Mouse (Mus musculus) adrenal gland, postnatal 14 days (tissue): ENCODE measurements around the gene Gprc5a. TPM values are rescaled to one million over a fixed set of nuclear protein-coding genes. Genes with fewer than 3 reads are reported as not detected.

ENCODE experiments used
- DNase-seq: peaks from one replicate; pipeline ENCODE4 v3.0.0; 2021; ENCODE audit warnings: mixed read lengths
- long read RNA-seq, 2 experiments: library from polyadenylated mRNA; stranded (forward); transcript quantifications; one replicate each; pipeline ENCODE4 v2.0.0; 2021
- total RNA-seq: library from RNA; stranded (reverse); gene quantifications from 2 replicates; pipeline ENCODE4 v1.2.3, GENCODE M21; 2021

Gprc5a gene
- total RNA-seq, result 1.7 and 2.1 TPM in 2 replicates
- long read RNA-seq, experiment 1, result 0 reads
- long read RNA-seq, experiment 2, partial matches to known transcripts, result 0 of 1 reads
- long read RNA-seq, experiment 2, other reads (novel, unspliced or antisense), result 0 of 1 reads

DNA sequence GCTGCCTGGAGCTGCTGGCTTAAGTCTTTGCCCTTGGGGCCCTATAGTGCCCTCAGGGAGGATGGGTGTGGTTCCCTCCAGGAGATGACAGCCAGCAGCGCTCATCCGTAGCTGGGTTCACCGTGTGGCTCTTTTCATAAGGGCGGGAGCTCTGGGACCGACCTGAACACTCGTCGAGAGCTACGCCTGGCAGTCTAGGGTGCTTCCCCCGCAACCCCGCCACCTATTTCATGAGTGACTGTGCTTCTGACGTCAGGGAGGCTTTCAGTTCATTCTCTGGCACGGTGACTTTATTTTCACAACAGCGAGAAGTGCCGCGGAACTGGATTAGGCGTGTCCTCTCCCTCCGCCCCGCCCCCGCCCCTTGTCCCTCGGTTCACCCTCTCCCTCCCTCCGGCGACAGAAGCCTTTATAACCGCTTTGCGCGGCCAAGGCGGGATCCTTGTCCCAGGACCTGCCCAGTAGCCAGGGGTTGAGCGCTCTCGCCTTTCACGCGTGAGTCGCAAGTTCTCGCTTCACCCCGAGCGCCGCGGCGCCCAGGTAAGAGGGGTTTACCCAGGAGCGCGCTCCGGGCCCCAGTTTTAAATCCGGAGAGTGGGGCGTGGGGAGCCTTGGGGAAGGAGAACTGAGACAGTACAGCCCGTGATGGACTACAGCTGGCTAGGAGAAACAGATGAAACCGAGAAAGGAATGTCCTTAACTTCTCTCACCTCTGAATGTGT is at the start of gene Gprc5a:
Gprc5a (plus strand) TSS at position 416 of the 722 bp plus-strand sequence.
- peak; percentile 62 for DNase-seq

DNA sequence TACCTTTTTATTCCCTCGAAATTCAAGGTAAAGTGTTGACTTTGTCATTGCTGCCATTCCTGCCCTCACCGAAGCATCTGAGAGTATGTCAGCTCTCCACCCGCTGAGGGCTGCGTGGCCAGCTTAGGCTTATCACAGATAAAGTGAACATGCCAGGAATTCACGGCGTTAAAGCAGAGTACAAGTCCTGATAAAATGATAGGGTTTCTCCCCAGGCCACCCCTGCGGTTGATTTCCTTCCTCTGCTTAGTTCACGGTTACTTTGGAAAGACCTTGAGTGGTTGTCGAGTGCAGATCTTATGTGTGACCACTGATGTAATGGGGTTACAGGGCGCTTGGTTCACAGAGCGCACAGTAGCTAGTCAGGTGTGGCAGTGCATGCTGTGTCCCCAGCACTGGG is 48.2 kb upstream of the Gprc5a start:
- DNase-seq, result no peak

DNA sequence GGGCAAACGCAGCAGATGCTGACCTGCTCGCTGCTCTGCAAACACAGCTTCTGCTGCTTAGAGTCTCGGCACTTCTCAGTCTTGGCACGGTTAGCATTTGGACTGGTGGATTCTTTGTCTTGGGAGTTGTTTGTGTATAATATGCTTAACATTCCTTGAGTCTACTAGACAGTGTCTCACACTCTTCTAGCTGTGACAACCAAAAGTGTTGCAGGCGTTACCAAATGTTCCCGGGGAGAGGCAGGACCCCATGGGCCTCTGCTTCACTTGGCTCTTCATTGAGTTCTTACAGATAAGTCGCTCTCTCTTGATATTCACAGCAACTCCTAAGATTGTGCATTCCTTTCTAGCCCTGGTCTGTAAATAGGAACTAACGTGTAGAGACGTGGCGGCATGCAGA is 45.9 kb upstream of the Gprc5a start:
- DNase-seq, result no peak

DNA sequence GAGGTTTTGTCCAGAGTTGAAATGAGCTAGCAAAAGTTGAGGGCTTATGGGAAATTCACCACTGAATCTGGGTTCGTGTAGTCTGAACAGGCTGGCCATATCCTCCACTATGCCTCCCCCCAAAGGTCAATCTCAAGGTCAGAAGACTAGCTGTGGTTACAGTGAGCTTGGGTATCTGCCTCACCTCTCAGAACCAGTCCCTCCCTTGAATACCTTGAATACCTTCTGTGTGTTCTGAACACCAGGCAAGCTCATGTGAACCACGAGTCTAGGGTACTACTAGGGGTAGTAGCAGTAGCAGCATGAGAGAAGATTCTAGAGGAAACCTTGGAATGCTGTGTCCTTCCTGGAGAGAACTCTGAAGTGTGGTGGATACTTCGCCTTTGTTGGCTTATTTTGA is 43.8 kb upstream of the Gprc5a start:
- DNase-seq, result no peak

DNA sequence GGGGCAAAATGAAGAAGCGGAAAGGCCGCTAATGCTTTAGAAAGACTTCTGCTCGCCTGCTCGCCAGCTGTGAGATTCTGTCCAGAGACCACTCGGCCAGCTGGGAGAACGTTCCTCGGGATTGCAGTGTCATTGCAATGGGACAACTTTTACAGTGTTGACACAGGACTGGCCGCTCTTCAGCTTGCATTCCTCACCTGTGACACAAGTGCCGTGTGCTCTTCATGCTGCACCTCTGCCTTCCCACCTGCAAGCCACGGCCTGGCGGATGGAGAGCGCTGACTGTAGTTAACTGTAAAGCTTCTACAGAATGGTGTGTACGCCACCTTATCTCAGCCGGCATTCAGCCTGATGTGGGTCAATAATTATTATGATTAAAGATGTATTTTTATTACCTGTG is 42.1 kb upstream of the Gprc5a start:
- no peak for DNase-seq

DNA sequence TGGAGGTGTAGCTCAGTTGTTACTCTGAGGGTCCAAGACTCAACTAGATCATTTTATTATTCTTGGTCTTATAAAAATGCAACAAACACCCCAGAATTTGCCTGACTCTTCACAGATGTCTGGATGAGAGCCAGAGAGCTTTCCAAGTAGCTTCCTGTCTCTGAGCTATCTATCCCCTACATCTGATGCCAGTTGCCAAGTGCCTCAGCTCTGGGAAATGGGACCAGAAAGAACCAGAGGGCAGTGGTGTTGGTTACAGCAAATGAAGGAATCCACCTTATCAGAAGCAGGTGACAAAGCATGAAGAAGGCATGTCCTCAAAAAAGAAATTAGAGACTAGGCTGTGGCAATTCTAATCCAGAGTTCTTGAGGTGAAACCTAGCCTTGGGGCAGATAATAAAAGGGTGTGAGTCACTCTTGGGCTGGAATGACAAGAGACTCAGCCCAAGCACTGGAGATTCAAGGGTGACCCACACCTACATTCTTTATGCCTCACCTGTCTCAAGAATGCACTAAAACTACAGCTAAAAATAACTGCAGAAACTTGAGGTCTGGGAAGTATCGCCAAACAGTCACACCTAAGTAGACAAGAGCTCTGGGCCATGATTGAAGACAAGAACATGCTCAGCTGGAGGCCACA is 40.5 kb upstream of the Gprc5a start:
- DNase-seq, result no peak

DNA sequence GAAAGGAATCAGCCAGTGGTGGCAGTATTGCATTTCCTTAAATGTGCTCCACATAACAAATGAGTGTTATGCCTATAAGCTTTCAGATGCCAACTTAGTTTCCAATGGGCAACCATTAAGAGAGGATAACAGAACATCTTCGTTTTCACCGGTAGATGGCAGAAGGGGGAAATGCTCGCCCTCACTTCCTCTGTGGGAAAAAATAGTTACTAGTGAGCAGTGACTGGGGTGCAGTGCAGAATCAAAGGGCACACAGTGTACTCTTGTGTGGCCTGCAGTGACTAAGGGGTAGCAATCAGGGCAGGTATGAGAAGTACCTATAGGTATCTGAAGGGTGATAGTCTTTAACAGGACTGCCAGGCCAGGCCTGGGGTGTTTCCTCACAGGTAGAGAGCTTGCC is 39.2 kb upstream of the Gprc5a start:
- peak; percentile 45 for DNase-seq

DNA sequence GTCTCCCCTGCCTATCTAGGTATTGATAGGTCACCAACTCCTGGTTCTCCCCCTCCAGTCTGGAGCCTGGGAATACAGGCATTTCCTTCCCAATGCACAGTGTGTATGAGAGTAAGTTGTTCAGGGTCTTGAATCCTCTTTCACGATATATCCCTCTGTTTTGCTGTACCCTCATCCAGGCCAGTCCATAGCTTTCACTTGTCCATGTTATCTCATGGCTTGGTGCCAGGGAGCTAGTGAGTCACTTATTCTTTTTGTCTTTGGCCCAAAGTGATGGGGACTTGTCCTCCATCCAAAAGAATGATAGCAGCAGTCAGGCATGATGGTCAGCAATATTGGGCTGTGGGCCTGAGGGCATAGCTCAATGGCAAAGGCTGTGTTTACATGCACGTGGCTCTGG is 38.7 kb upstream of the Gprc5a start:
- peak; percentile 61 for DNase-seq

DNA sequence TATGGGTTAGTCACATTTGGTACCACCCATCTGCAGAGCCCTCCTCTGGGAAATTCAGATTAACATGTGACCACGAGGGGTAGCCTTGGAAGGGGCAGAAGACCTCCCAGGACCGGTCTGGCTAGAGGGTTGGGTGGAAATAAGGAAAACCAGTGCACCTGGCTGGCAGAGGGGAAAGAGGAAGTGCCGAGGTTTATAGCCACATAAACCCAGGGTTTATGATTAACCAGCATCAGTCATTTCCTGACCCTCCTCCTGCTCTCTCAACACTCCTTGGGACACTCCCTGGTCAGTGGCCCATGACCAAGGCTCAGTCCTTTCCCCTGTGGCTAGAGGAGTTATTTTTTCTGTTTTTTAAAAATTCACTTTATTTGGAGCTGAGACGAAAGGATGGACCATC is 36.2 kb upstream of the Gprc5a start:
- no peak for DNase-seq

DNA sequence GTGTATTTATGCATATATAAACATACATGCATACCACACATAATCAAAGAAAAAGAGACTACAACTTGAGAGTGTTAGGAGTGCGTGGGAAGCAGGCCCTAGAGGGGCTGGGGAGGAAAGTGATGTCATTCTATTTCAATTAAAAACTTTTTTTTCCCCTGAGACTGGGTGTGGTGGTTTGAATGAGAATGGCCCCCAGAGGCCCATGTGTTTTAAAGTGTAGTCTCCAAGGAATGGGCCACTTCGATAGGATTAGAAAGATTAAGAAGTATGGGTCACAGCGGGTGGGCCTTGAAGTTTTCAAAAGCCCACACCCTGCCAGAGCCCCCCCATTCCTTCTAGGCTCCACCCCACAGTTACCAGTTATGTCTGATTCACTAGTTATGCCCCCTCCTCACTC is 26.8 kb upstream of the Gprc5a start:
- no peak for DNase-seq

DNA sequence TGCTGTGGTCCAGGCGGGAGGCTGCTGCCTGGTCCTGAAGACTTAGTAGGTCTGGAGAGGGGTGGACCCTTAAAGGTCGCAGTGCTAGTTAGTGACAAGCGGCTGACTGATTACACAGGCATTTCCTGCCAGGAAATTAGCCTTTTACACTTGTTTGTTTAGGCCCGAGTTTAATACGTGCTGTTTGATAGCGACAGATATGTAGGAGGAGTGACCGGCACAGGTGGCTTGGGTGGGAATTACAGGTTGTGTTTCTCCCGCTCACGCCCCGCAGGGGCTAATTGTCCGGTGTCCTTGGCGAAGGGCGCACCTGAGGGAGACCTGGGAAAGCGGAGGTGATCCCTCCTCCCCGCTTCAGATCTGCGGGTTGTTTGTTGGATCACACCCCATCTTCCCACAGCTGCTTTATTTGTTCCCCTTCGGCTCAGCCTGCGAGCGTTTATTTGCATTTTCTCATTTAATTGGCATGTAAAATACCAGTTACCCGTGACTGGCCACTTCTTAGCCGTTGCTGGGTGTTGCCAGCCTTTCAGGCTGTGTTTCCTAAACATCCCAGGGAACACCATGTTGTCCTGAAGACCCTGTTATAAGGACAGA is 25.1 kb upstream of the Gprc5a start:
- no peak for DNase-seq

DNA sequence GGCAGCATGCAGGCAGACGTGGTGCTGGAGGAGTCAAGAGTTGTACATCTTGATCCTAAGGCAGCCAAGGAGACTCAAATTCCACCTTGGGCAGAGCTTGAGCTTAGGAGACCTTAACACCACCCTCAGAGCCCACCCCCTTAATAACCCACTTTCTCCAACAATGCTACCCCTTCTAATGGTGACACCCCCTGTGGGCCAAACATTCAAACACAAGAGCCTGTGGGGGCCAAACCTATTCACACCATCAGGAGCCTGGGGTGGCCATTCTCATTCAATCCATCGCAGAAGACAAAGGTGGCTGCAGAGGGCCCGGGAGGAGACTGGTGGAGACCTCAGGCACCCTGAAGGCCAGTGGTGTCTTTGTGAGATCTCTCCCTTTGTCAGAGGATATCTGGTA is 23.5 kb upstream of the Gprc5a start:
- DNase-seq, result no peak

DNA sequence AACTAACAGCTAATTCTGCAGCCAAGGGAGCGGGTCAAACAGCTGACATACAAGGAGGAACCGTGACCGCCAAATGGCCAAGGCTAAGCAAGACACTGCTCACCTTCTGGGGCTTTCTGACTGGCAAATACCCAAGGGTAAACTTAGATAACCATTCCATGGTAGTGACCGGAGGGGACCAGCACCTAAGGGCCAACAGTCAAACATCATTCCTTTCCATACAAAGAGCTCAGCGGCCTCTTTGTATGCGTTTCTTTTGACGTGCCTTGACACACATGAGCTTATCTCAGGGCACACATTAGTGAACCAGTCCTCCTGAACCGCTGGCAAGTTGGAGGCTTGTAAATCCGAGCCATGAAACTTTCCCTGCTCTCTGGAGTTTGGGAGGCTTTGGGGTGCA is 18.2 kb upstream of the Gprc5a start:
- no peak for DNase-seq

DNA sequence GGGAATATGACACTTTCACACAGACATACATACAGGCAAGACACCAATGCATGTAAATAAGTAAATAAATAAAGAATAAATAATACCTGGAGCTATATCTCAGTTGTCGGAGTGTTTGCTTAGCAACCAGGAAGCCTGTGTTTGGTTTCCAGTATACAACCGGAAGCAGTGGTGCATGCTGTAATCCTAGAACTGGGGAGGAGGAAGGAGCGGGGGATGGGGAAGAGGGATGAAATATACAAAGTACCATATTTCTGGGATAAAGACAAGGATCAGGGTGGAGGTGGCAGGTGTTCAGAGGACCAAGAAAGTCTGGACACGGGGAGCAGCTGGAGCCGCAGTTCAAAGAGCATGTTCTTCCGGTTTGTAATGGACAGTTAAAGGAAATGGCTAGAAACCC is 16.9 kb upstream of the Gprc5a start:
- DNase-seq, result no peak

DNA sequence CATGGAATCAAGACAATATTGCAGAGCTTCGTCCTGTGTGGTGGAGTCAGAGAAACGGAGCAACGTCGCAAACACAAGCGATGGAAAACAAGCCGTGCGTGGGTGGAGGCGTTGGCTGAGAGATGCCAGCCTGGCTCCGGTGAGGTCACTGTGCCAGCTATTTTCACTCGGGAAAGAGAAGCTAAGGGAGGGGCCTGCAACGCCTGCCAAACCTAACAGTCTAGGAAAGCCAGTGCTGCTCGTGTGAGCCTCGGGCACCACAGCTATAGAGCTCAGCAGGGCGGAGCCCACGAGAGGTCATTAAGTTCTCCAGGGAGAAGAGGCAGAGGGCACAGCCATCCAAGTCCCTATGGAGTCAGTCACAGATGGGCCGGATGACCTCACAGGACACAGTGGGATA is 16.5 kb upstream of the Gprc5a start:
- no peak for DNase-seq

DNA sequence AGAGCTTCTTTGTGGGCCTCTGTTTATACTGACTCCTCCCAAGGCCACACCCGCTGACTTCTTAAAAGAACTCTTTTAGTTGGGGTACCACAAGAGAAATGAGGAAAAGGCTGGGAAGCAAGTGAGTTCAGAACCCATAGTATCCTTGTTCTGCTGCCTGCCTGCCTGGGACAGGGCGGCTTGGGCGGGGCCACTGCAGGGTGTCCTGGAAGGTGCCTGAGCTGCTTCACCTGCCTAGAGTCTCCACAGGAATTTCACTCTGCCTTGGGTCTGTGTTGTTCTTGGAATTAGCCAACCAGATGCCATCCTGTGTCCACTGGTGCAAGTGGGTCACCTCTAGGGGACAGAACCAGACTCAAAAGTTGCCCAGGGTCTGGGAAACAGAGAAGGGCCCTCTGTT is 11.7 kb upstream of the Gprc5a start:
- DNase-seq, result no peak

DNA sequence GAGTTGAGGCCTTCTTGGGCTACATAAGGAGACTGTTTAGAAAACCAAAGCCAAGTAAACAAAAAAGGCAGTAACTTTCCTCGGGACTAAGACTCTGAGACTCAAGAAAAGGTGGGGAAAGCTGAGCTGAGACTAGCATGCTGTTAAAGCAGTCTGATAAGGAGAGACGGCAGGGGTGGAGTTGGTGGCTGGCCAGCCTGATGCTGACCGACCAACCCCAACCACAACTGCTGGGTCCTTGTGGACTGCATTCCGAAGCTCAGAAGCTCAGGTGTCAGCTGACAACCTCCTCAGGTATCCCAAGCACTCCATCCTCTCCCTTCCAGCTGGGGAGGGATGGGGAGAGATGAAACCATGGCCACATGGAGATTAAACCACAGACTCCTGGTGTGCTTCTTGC is 9.6 kb upstream of the Gprc5a start:
- DNase-seq, result no peak

DNA sequence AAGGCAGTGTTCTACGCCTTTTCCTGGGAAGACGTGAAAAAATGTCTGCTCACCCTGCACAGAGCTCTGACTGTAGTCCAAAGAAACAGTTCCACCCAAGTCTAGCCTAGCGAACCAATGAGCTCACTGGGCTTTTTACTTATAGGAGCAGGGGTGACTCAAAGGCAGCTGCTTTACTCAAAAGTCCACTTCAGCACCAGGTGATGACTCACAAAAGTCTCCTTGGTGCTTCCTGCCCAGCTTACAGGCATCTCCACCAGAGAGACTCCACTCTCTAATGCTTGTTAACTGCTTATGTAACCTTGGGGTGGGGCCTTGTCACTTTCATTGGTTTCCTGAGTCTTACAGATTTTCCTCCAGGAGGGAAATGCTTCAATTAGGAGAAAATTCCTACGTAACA is 4.7 kb upstream of the Gprc5a start:
- DNase-seq, result no peak

DNA sequence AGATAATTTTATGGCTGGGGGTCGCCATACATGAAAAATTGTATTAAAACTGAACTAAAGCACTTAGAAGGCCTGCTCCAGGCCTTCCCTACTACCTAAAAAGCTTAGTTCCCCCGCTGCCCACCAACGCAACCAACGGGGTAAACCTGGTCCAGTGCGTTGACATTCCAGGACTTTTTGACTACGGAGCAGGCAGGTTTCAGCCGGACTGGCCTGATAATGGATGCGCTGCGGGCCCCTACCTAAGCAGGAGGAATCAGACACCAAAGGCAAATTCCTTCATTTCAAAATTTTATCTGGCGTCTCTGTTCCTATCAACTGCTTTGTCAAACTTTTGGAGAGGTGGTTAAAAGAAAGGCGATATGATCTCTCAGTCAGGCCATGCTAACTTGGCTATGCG is 830 bp upstream of the Gprc5a start:
- DNase-seq, result no peak

DNA sequence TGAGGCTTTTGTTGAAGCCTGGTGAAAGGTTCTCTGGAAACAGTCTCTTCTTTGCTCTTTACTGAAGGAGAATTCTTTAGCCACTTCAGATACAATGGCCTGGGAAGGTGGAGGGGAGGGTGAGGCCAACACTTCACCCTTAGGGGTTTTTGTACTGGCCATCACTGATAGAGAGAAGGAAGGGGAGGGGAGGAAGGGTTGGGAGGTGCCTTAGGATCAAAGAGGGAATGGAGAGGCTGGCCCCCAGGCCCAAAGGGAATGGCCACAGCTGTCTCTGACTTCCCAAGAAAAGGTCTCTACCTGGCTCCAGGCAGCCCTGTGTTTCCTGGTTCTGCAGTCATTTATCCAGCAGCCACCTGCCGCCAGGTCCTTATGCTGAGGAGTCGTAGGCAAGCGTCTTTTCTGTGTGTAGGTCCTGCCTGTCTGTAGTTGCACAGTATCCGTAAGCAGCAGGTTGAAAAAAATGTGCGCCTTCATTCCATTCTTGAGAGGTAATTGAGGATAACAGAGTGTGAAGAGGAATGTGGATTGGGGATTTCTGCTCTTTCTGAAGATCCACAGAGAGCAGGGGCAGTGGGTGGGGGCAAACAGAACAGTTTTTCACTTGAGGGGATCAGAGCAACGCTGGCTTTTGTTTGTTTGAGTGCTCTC is 1.5 kb downstream of the Gprc5a start:
- DNase-seq, result no peak

DNA sequence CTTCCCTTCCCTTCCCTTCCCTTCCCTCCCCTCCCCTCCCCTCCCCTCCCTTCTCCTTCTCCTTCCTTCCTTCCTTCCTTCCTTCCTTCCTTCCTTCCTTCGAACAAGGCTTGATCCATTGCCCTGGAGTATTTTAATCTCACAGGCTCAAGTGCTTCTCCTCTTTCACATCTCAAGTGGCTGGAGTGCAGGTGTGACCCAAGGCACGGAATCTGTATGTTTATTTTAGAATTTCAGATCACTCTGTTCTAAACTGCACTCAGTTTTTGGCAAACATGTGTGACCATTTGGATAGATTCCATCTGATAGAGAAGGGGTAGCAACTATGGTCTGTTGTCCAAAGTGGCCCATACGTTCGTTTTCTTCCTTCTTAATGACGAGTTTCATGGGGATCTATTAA is 2.8 kb downstream of the Gprc5a start:
- DNase-seq, result no peak

DNA sequence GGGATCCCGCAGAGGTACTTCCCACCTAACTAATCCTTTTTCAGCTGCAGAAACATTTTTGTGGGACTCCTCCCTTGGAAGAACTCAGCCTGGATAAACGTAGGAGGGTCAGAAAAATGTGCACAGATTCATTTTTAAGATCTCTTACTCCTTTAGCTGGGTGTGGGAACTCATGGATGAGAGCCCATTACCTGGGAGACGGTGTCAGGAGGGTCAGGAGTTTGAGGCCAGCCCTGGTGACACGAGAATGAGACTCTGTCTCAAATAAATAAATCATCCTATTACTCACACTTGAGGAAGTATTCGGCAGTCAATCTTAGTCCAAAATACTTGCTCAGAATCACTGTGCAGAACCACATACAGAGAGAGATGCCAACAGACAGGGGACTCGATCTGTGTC is 4.4 kb downstream of the Gprc5a start:
- no peak for DNase-seq

DNA sequence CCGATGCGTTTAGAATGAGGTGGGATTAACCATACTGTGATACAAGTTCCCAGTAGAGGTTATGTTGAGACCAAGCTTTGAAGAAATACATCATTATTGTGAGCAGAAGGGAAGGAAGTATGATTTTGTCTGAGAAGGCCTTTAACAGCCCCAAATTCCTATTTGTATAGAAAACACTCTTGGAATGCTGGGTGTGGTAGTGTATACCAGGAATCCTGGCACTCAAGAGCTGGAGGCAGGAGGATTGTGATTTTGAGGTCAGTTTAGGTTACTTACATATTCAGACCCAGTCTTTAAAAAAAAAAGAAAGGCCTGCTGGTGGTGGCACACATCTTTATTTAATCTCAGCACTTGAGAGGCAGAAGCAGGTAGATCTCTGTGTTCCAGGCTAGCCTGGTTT is 4.9 kb downstream of the Gprc5a start:
- DNase-seq, result no peak
